ENCODE assay signal across 17 mouse cellular contexts in the genomic region with DNA sequence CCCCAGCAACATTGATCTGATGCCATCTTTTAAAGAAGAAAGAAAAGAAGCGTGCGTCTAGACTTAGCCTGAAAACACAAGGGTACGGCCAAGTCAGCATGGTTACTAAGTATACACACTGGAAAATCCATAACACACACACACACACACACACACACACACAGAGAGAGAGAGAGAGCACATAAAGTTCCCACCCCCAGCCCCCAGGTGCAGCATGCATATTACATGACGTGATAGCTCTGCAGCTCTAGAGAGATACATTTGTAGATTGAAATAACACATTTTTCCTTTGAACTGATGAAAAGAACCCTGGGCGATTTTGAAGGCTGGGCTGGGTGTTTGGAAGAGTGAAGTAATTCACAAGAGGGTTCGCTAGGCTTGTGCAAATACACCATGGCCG. TPM values are rescaled to one million over a fixed set of nuclear protein-coding genes. Genes with fewer than 3 reads are reported as not detected.
"Had no signal": no experiment of that assay in that cellular context is flagged by ENCODE, and none has a peak within 500 bp of the region (broad histone marks: within the 10 kb centered on the region; RNA-seq: fewer than 3 reads in every experiment).

No protein-coding gene starts in this region.

- ATAC-seq: intestine, embryonic 15.5 days; liver, postnatal 0 days had no signal

- H3K36me3 ChIP-seq: intestine, embryonic 15.5 days; kidney, embryonic 15.5 days; limb, embryonic 12.5 days; lung, embryonic 15.5 days; midbrain, embryonic 12.5 days had no signal

- H3K27ac ChIP-seq: intestine, embryonic 15.5 days; kidney, embryonic 15.5 days; left cerebral cortex, adult 2 months; liver, embryonic 14.5 days; lung, embryonic 15.5 days; midbrain, embryonic 12.5 days had no signal

- H3K4me3 ChIP-seq: intestine, embryonic 15.5 days; kidney, embryonic 15.5 days; left cerebral cortex, adult 2 months; limb, embryonic 12.5 days; lung, embryonic 15.5 days; megakaryocyte, embryonic 14.5 days; midbrain, embryonic 12.5 days had no signal

- H3K9ac ChIP-seq: intestine, embryonic 15.5 days; kidney, embryonic 15.5 days; limb, embryonic 12.5 days; liver, embryonic 14.5 days; liver, postnatal 0 days; lung, embryonic 15.5 days; midbrain, embryonic 12.5 days had no signal

- H3K4me2 ChIP-seq: intestine, embryonic 15.5 days; kidney, embryonic 15.5 days; limb, embryonic 12.5 days; liver, embryonic 11.5 days; lung, embryonic 15.5 days; midbrain, embryonic 12.5 days had no signal

- H3K27me3 ChIP-seq: kidney, embryonic 15.5 days; lung, embryonic 15.5 days; midbrain, embryonic 12.5 days had no signal

- H3K4me1 ChIP-seq: intestine, embryonic 15.5 days; limb, embryonic 12.5 days; lung, embryonic 15.5 days; megakaryocyte, embryonic 14.5 days; midbrain, embryonic 12.5 days had no signal

- H3K9me3 ChIP-seq: intestine, embryonic 15.5 days; limb, embryonic 12.5 days; lung, embryonic 15.5 days; midbrain, embryonic 12.5 days had no signal

- DNase-seq: kidney, adult 11 months; kidney, adult 8-10 months; kidney, postnatal 10 days; kidney, postnatal 36 days; layer of hippocampus, postnatal 36 days; liver, postnatal 0 days; thymus, adult 18-20 months; thymus, postnatal 36 days had no signal

RNA-seq across cellular contexts. Expression of a gene that starts 21.7 kb away (rescaled TPM):
- polyA plus RNA-seq: liver, postnatal 0 days had no signal
